ENCODE assay signal across 12 mouse cellular contexts in genomic region chr15:80009421-80010181, GRCm38 (mm10). TPM values are rescaled to one million over a fixed set of nuclear protein-coding genes. Genes with fewer than 3 reads are reported as not detected.
DNase-seq lines count a peak whose midpoint lies in the region; ATAC-seq and TF ChIP-seq lines count a peak whose summit lies in the region.
"Had no signal": no experiment of that assay in that cellular context is flagged by ENCODE, and none has a peak within 500 bp of the region (broad histone marks: within the 10 kb centered on the region; RNA-seq: fewer than 3 reads in every experiment).

No protein-coding gene starts in this region.

- peaks cover 44% of the 10 kb centered on the region for H3K27me3 ChIP-seq in hindbrain, embryonic 11.5 days (ENCODE audit: control insufficient read depth, insufficient read depth, low read length)

- ATAC-seq in hindbrain, embryonic 11.5 days (ENCODE audit: low FRiP score): no peak

- no peaks in the 10 kb centered on the region for H3K9me3 ChIP-seq in hindbrain, embryonic 11.5 days (ENCODE audit: control insufficient read depth, low read length)
- H3K9me3 ChIP-seq: embryonic facial prominence, embryonic 15.5 days; midbrain, embryonic 10.5 days had no signal

- no peaks in the 10 kb centered on the region for H3K36me3 ChIP-seq in hindbrain, embryonic 11.5 days (ENCODE audit: control insufficient read depth, insufficient read depth, low read length)
- H3K36me3 ChIP-seq: embryonic facial prominence, embryonic 15.5 days; midbrain, embryonic 10.5 days had no signal

- no peak for TF ChIP-seq POLR2A in lung, adult 2 months (IDR thresholded peaks at IDR 0.05; ENCODE audit: borderline replicate concordance, extremely low read depth, low read depth, low read length)

- H3K4me3 ChIP-seq in lung, adult 2 months (replicated peaks; ENCODE audit: extremely low read depth, low read depth, low read length): no peak overlapping the region
- no peak overlapping the region for H3K4me3 ChIP-seq in hindbrain, embryonic 11.5 days (ENCODE audit: low read depth, low read length)
- H3K4me3 ChIP-seq: embryonic facial prominence, embryonic 15.5 days; midbrain, embryonic 10.5 days had no signal

- H3K4me2 ChIP-seq in hindbrain, embryonic 11.5 days (replicated peaks; ENCODE audit: low read depth, low read length): no peak overlapping the region
- H3K4me2 ChIP-seq: embryonic facial prominence, embryonic 15.5 days had no signal

- H3K9ac ChIP-seq in hindbrain, embryonic 11.5 days (ENCODE audit: low read depth, low read length): no peak overlapping the region
- H3K9ac ChIP-seq: embryonic facial prominence, embryonic 15.5 days; hindbrain, embryonic 14.5 days had no signal

- TF ChIP-seq CTCF in lung, adult 2 months (IDR thresholded peaks at IDR 0.05; ENCODE audit: insufficient read depth, low read length): no peak

- WGBS in lung, adult 2 months: 23% methylated on average over 10 of the region's 12 CpGs
- WGBS in hindbrain, embryonic 11.5 days: 54% methylated on average over 12 of the region's 12 CpGs

- peaks cover 11% of the 10 kb centered on the region for H3K4me1 ChIP-seq in lung, adult 2 months (ENCODE audit: control insufficient read depth, insufficient read depth, low read length)
- peaks cover 23% of the 10 kb centered on the region for H3K4me1 ChIP-seq in hindbrain, embryonic 11.5 days (replicated peaks; ENCODE audit: control insufficient read depth, insufficient read depth, low read length)

- no peak overlapping the region for H3K27ac ChIP-seq in hindbrain, embryonic 11.5 days (ENCODE audit: low read depth, low read length)
- H3K27ac ChIP-seq: hindbrain, embryonic 14.5 days; midbrain, embryonic 10.5 days had no signal

- peak; percentile 65 for DNase-seq in gastrocnemius, postnatal 25 days
- no peak for DNase-seq in gastrocnemius, adult 18-20 months (ENCODE audit: low spot score)
- DNase-seq in lung, adult 2 months: peak; percentile 41
- DNase-seq in lung, postnatal 10 days: no peak
- DNase-seq in kidney, postnatal 25 days: peak; percentile 53 to 79
- peak; percentile 87 for DNase-seq in thymus, postnatal 0 days (ENCODE audit: low spot score)
- no peak for DNase-seq in hindbrain, embryonic 11.5 days (ENCODE audit: low spot score)
- DNase-seq in c-Kit-positive CD71-positive TER-119-positive erythroid progenitor cells, embryonic 14.5 days (ENCODE audit: low spot score): no peak

RNA-seq across cellular contexts. Expression of gene Pdgfb, which starts 5.2 kb away (rescaled TPM):
- total RNA-seq in gastrocnemius, postnatal 25 days (2021): 10 to 100 TPM; 13.9 to 16.7 TPM
- total RNA-seq in gastrocnemius, adult 18-20 months (2021): 10 to 100 TPM; 12.9 to 22.1 TPM
- polyA plus RNA-seq in lung, adult 2 months (2012; rRNA removed): 138 and 155 TPM in 2 replicates
- 2.2 and 2.7 TPM in 2 replicates for polyA plus RNA-seq in thymus, postnatal 0 days (2015; fragmentation: Nextera tagmentation; extraction: Ambion mirVana)
- 1.9 and 2.2 TPM in 2 replicates for polyA plus RNA-seq in hindbrain, embryonic 11.5 days (2014; fragmentation: Nextera tagmentation; extraction: Ambion mirVana)
- total RNA-seq: CH12.LX had no signal

RNA-seq across cellular contexts. Expression of gene Cbx7, which starts 38.7 kb away (rescaled TPM):
- total RNA-seq in gastrocnemius, postnatal 25 days (2021): 10 to 100 TPM in 1 of 2 experiments, 1 to 10 TPM in 1; 8.6 to 11.1 TPM
- total RNA-seq in gastrocnemius, adult 18-20 months (2021): 10 to 100 TPM; 20.5 to 22.9 TPM
- polyA plus RNA-seq in lung, adult 2 months (2012; rRNA removed): 72.5 and 75.9 TPM in 2 replicates
- 8.3 and 10.1 TPM in 2 replicates for polyA plus RNA-seq in thymus, postnatal 0 days (2015; fragmentation: Nextera tagmentation; extraction: Ambion mirVana)
- polyA plus RNA-seq in hindbrain, embryonic 11.5 days (2014; fragmentation: Nextera tagmentation; extraction: Ambion mirVana): 1.7 and 2.2 TPM in 2 replicates

Comparison
In these comparisons a context has a peak if more than half of its experiments do, and no peak if none do; other contexts are left out.
1. DNase-seq: peak in gastrocnemius, postnatal 25 days (single experiment), lung, adult 2 months (single experiment), kidney, postnatal 25 days (2 of 2) and thymus, postnatal 0 days (single experiment); none in gastrocnemius, adult 18-20 months (single experiment), lung, postnatal 10 days (single experiment), hindbrain, embryonic 11.5 days (single experiment) and c-Kit-positive CD71-positive TER-119-positive erythroid progenitor cells, embryonic 14.5 days (single experiment).
2. RNA of gene Pdgfb, which starts 5.2 kb away (polyA plus RNA-seq): 138 to 155 TPM in lung, adult 2 months; 2.2 to 2.7 TPM in thymus, postnatal 0 days and 1.9 to 2.2 TPM in hindbrain, embryonic 11.5 days; every median in the first group is over 10 times any median in the second.